In genomic region chr16:65814918-65815881, GRCm38 (mm10) we compare ENCODE assay signal across 8 mouse cellular contexts. TPM values are rescaled to one million over a fixed set of nuclear protein-coding genes. Genes with fewer than 3 reads are reported as not detected.
DNase-seq lines count a peak whose midpoint lies in the region; ATAC-seq and TF ChIP-seq lines count a peak whose summit lies in the region.

Gene Vgll3 (plus strand): TSS chr16:65815257.

- H3K4me2 ChIP-seq in limb, embryonic 12.5 days = peak within 1 kb of the TSS; percentile 94
- peak within 1 kb of the TSS; percentile 96 for H3K4me2 ChIP-seq in midbrain, embryonic 12.5 days (replicated peaks)
- H3K4me2 ChIP-seq in stomach, embryonic 15.5 days = peak within 1 kb of the TSS; percentile 95

- no peak for TF ChIP-seq POLR2A in cerebellum, adult 2 months (IDR thresholded peaks at IDR 0.05; ENCODE audit: borderline replicate concordance, insufficient read depth, low read length)

- TF ChIP-seq CTCF in cerebellum, adult 2 months (IDR thresholded peaks at IDR 0.05; ENCODE audit: borderline replicate concordance, insufficient read depth, low read depth, low read length) = no peak

- peak within 1 kb of the TSS; percentile 66 for H3K4me3 ChIP-seq in cerebellum, adult 2 months (replicated peaks; ENCODE audit: insufficient read depth, low read depth, low read length)
- H3K4me3 ChIP-seq in embryonic facial prominence, embryonic 10.5 days = peak within 1 kb of the TSS; percentile 73
- peak within 1 kb of the TSS; percentile 68 for H3K4me3 ChIP-seq in limb, embryonic 12.5 days (replicated peaks)
- peak within 1 kb of the TSS; percentile 71 for H3K4me3 ChIP-seq in midbrain, embryonic 12.5 days
- H3K4me3 ChIP-seq in stomach, embryonic 15.5 days (replicated peaks) = peak within 1 kb of the TSS; percentile 73

- no peak within 1 kb of the TSS for H3K27ac ChIP-seq in cerebellum, adult 2 months (ENCODE audit: insufficient read depth, low read length)
- H3K27ac ChIP-seq in embryonic facial prominence, embryonic 10.5 days (replicated peaks) = peak within 1 kb of the TSS; percentile 82
- H3K27ac ChIP-seq in limb, embryonic 12.5 days = peak within 1 kb of the TSS; percentile 82
- peak within 1 kb of the TSS; percentile 81 for H3K27ac ChIP-seq in midbrain, embryonic 12.5 days (replicated peaks)
- peak within 1 kb of the TSS; percentile 88 for H3K27ac ChIP-seq in stomach, embryonic 15.5 days

- H3K9ac ChIP-seq in limb, embryonic 12.5 days (replicated peaks) = peak within 1 kb of the TSS; percentile 62
- H3K9ac ChIP-seq in midbrain, embryonic 12.5 days (replicated peaks) = peak within 1 kb of the TSS; percentile 62
- peak within 1 kb of the TSS; percentile 58 for H3K9ac ChIP-seq in stomach, embryonic 15.5 days

- under 1% methylated on average over 86 of the region's 86 CpGs for WGBS in cerebellum, adult 2 months
- WGBS in embryonic facial prominence, embryonic 10.5 days = under 1% methylated on average over 86 of the region's 86 CpGs
- under 1% methylated on average over 85 of the region's 86 CpGs for WGBS in limb, embryonic 12.5 days
- under 1% methylated on average over 74 of the region's 86 CpGs for WGBS in midbrain, embryonic 12.5 days
- WGBS in stomach, embryonic 15.5 days = under 1% methylated on average over 83 of the region's 86 CpGs

- H3K4me1 ChIP-seq in cerebellum, adult 2 months (ENCODE audit: control insufficient read depth, insufficient read depth, low read length) = no peaks in the 10 kb centered on the region
- peaks cover 6% of the 10 kb centered on the region for H3K4me1 ChIP-seq in embryonic facial prominence, embryonic 10.5 days
- H3K4me1 ChIP-seq in limb, embryonic 12.5 days (replicated peaks) = 0 out of 2 replicates have a peak, but pooled peaks cover 3% of the 10 kb centered on the region
- H3K4me1 ChIP-seq in midbrain, embryonic 12.5 days = peaks cover 9% of the 10 kb centered on the region; the same call in 1 of the 2 replicates
- no peaks in the 10 kb centered on the region for H3K4me1 ChIP-seq in stomach, embryonic 15.5 days

- H3K36me3 ChIP-seq in embryonic facial prominence, embryonic 10.5 days (replicated peaks) = no peaks in the 10 kb centered on the region
- no peaks in the 10 kb centered on the region for H3K36me3 ChIP-seq in limb, embryonic 12.5 days
- H3K36me3 ChIP-seq in midbrain, embryonic 12.5 days = no peaks in the 10 kb centered on the region
- H3K36me3 ChIP-seq in stomach, embryonic 15.5 days = no peaks in the 10 kb centered on the region

- H3K9me3 ChIP-seq in embryonic facial prominence, embryonic 10.5 days = no peaks in the 10 kb centered on the region
- no peaks in the 10 kb centered on the region; the same call in 1 of the 2 replicates for H3K9me3 ChIP-seq in limb, embryonic 12.5 days
- H3K9me3 ChIP-seq in midbrain, embryonic 12.5 days = no peaks in the 10 kb centered on the region
- H3K9me3 ChIP-seq in stomach, embryonic 15.5 days = no peaks in the 10 kb centered on the region

- no peaks in the 10 kb centered on the region for H3K27me3 ChIP-seq in cerebellum, adult 2 months (ENCODE audit: control insufficient read depth, insufficient read depth, low read length)
- H3K27me3 ChIP-seq in embryonic facial prominence, embryonic 10.5 days (replicated peaks; ENCODE audit: low read depth, poor library complexity, severe bottlenecking) = peaks cover 23% of the 10 kb centered on the region
- H3K27me3 ChIP-seq in limb, embryonic 12.5 days = peaks cover 11% of the 10 kb centered on the region
- H3K27me3 ChIP-seq in midbrain, embryonic 12.5 days = peaks cover 12% of the 10 kb centered on the region
- no peaks in the 10 kb centered on the region for H3K27me3 ChIP-seq in stomach, embryonic 15.5 days (replicated peaks)

- peak; percentile 10 to 26 for DNase-seq in cerebellum, adult 2 months
- DNase-seq in cerebellum, adult 9-10 months = no peak
- DNase-seq in embryonic facial prominence, embryonic 10.5 days (ENCODE audit: low spot score) = peak; percentile 87
- DNase-seq in heart, adult 11 months = peak; percentile 98
- DNase-seq in kidney, adult 11 months = peak; percentile 42

- ATAC-seq in limb, embryonic 12.5 days (ENCODE audit: insufficient number of reproducible peaks, insufficient read depth, low FRiP score, low TSS enrichment, low read depth) = peak; percentile 98
- ATAC-seq in midbrain, embryonic 12.5 days (ENCODE audit: low FRiP score, low read depth) = peak; percentile 99
- peak; percentile 96 for ATAC-seq in stomach, embryonic 15.5 days (ENCODE audit: insufficient read depth, low FRiP score, low read depth)

RNA-seq across cellular contexts. Expression of gene Vgll3, which starts in this region (rescaled TPM):
- 0.40 and 0.75 TPM in 2 replicates for polyA plus RNA-seq in cerebellum, adult 2 months (2012; rRNA removed)
- polyA plus RNA-seq in embryonic facial prominence, embryonic 10.5 days (2016; fragmentation: Nextera tagmentation; extraction: Ambion mirVana) = 2.6 and 4.2 TPM in 2 replicates
- polyA plus RNA-seq in limb, embryonic 12.5 days (2016; fragmentation: Nextera tagmentation; extraction: Ambion mirVana) = 6.0 and 8.8 TPM in 2 replicates
- polyA plus RNA-seq in midbrain, embryonic 12.5 days (2016; fragmentation: Nextera tagmentation; extraction: Ambion mirVana) = 2.4 and 3.4 TPM in 2 replicates
- polyA plus RNA-seq in stomach, embryonic 15.5 days (2015; fragmentation: Nextera tagmentation; extraction: Ambion mirVana) = 4.5 and 4.8 TPM in 2 replicates

Comparison
In these comparisons a context has a peak if more than half of its experiments do, and no peak if none do; other contexts are left out.
1. Peak in DNase-seq and H3K4me3 ChIP-seq in cerebellum, adult 2 months; RNA of the gene not detected or under 1 TPM.